Mouse (Mus musculus) erythroblast, embryonic 14.5 days (primary cell): Measurements from ENCODE around the gene Rgr.

ENCODE experiments used
- GATA1 ChIP-seq: IDR thresholded peaks from 2 replicates; pipeline ENCODE4 v1.6.1; 2012; ENCODE audit warnings: low read length, inconsistent platforms, mixed read lengths
- TAL1 ChIP-seq: IDR thresholded peaks from 3 replicates; pipeline ENCODE4 v1.6.1; 2012; ENCODE audit warnings: low read length, inconsistent platforms, mixed read lengths

- TF ChIP-seq GATA1 (no peak), TAL1 (no peak)
Observed at GRCm38 (mm10) chr14:37083755-37084154, 35.0 kb upstream of the Rgr start.
